Comparison of ENCODE assay signal across 27 mouse cellular contexts in the genomic region with DNA sequence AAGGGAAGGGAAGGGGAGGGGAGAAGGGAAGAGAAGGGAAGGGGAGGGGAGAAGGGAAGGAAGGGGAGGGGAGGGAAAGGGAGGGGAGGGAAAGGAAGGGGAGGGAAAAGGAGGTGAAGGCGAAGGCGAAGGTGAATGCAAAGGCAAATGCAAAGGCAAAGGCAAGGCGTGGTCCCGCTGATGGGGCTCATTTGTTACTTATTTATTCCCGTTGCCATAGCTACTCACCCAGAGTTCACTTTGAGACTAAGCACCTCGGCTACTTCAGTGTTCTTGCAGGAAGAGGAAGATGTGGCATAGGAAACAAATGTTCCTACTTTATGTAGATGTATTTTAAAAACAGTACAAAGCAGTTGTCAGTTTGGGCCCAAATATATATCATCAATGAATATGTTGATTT. TPM values are rescaled to one million over a fixed set of nuclear protein-coding genes. Genes with fewer than 3 reads are reported as not detected.
DNase-seq lines count a peak whose midpoint lies in the region; ATAC-seq lines count a peak whose summit lies in the region.
"Had no signal": no experiment of that assay in that cellular context is flagged by ENCODE, and none has a peak within 500 bp of the region (broad histone marks: within the 10 kb centered on the region; RNA-seq: fewer than 3 reads in every experiment).

No protein-coding gene starts in this region.

- peak; percentile 29; the same call in 1 of the 2 replicates for ATAC-seq in megakaryocyte, adult 5-6 weeks (ENCODE audit: poor library complexity, severe bottlenecking)
- no peak for ATAC-seq in intestine, embryonic 15.5 days
- ATAC-seq: hindbrain, postnatal 0 days; liver, postnatal 0 days; midbrain, embryonic 15.5 days had no signal

- 49% methylated on average over 6 of the region's 6 CpGs for WGBS in intestine, embryonic 15.5 days

- H3K27me3 ChIP-seq in intestine, embryonic 15.5 days (replicated peaks): no peaks in the 10 kb centered on the region
- H3K27me3 ChIP-seq: forebrain, embryonic 12.5 days; heart, embryonic 15.5 days; limb, embryonic 12.5 days; midbrain, embryonic 15.5 days had no signal

- no peak overlapping the region for H3K4me2 ChIP-seq in intestine, embryonic 15.5 days (replicated peaks)
- H3K4me2 ChIP-seq: forebrain, embryonic 12.5 days; heart, embryonic 15.5 days; limb, embryonic 12.5 days; liver, embryonic 11.5 days; midbrain, embryonic 15.5 days had no signal

- no peak overlapping the region for H3K27ac ChIP-seq in intestine, embryonic 15.5 days
- H3K27ac ChIP-seq: forebrain, embryonic 12.5 days; heart, embryonic 15.5 days; hindbrain, postnatal 0 days; limb, embryonic 12.5 days; midbrain, embryonic 15.5 days had no signal

- no peaks in the 10 kb centered on the region for H3K9me3 ChIP-seq in intestine, embryonic 15.5 days
- H3K9me3 ChIP-seq: forebrain, embryonic 12.5 days; heart, embryonic 15.5 days; limb, embryonic 12.5 days; megakaryocyte, embryonic 14.5 days; midbrain, embryonic 15.5 days had no signal

- H3K36me3 ChIP-seq in intestine, embryonic 15.5 days: no peaks in the 10 kb centered on the region
- H3K36me3 ChIP-seq: forebrain, embryonic 12.5 days; heart, embryonic 15.5 days; limb, embryonic 12.5 days; midbrain, embryonic 15.5 days had no signal

- H3K9ac ChIP-seq in intestine, embryonic 15.5 days: no peak overlapping the region
- H3K9ac ChIP-seq: forebrain, embryonic 12.5 days; heart, embryonic 15.5 days; limb, embryonic 12.5 days; liver, postnatal 0 days; midbrain, embryonic 15.5 days had no signal

- DNase-seq in CD4-positive helper T cell, adult 2 months (ENCODE audit: low read depth, low spot score): peak; percentile 70
- DNase-seq in ES-CJ7 (ENCODE audit: low read depth, low spot score) (peak; percentile 85), ZHBTc4 (ENCODE audit: low read depth, low spot score) (peak; percentile 68)
- DNase-seq in thymus, postnatal 14 days: no peak
- DNase-seq in gastrocnemius, postnatal 25 days: no peak
- DNase-seq: adrenal gland, adult 8-10 months; cerebellum, adult 11-12 months; cerebellum, postnatal 10 days; gastrocnemius, postnatal 36 days; heart, postnatal 36 days; kidney, adult 18-20 months; kidney, postnatal 10 days; liver, postnatal 0 days; lung, postnatal 10 days; right cerebral cortex, adult 18-20 months; thymus, adult 18-20 months had no signal

- no peaks in the 10 kb centered on the region for H3K4me1 ChIP-seq in intestine, embryonic 15.5 days (replicated peaks)
- H3K4me1 ChIP-seq: forebrain, embryonic 12.5 days; heart, embryonic 15.5 days; limb, embryonic 12.5 days; midbrain, embryonic 15.5 days had no signal

- no peak overlapping the region for H3K4me3 ChIP-seq in intestine, embryonic 15.5 days (replicated peaks)
- H3K4me3 ChIP-seq: forebrain, embryonic 12.5 days; heart, embryonic 15.5 days; limb, embryonic 12.5 days; megakaryocyte, embryonic 14.5 days; midbrain, embryonic 15.5 days; myocyte had no signal

RNA-seq across cellular contexts. Expression of a gene that starts 54.3 kb away (rescaled TPM):
- total RNA-seq in megakaryocyte, adult 5-6 weeks (2015): 16.1 and 16.8 TPM in 2 replicates
- 17.7 and 18.4 TPM in 2 replicates for total RNA-seq in megakaryocyte, adult 5-6 weeks (2017)
- total RNA-seq in gastrocnemius, postnatal 25 days (2021): 10 to 100 TPM; 24.6 to 29.0 TPM
- 41.3 and 41.8 TPM in 2 replicates for polyA plus RNA-seq in intestine, embryonic 15.5 days (2015; fragmentation: Nextera tagmentation; extraction: Ambion mirVana)

RNA-seq across cellular contexts. Expression of a gene that starts 56.1 kb away (rescaled TPM):
- 2.2 TPM in 2 replicates for total RNA-seq in megakaryocyte, adult 5-6 weeks (2015)
- total RNA-seq in megakaryocyte, adult 5-6 weeks (2017): 3.7 and 4.0 TPM in 2 replicates
- 10 to 100 TPM in 1 of 2 experiments, 1 to 10 TPM in 1; 8.5 to 10.9 TPM for total RNA-seq in gastrocnemius, postnatal 25 days (2021)
- 0.48 and 0.51 TPM in 2 replicates for polyA plus RNA-seq in intestine, embryonic 15.5 days (2015; fragmentation: Nextera tagmentation; extraction: Ambion mirVana)
- polyA plus RNA-seq: embryonic facial prominence, embryonic 11.5 days; forebrain, embryonic 12.5 days; limb, embryonic 12.5 days; liver, embryonic 11.5 days had no signal

Comparison
In these comparisons a context has a peak if more than half of its experiments do, and no peak if none do; other contexts are left out.
1. DNase-seq: peak in CD4-positive helper T cell, adult 2 months (single experiment), ES-CJ7 (single experiment) and ZHBTc4 (single experiment); none in thymus, postnatal 14 days (single experiment) and gastrocnemius, postnatal 25 days (single experiment).